Comparison of ENCODE assay signal across 19 mouse cellular contexts in the genomic region with DNA sequence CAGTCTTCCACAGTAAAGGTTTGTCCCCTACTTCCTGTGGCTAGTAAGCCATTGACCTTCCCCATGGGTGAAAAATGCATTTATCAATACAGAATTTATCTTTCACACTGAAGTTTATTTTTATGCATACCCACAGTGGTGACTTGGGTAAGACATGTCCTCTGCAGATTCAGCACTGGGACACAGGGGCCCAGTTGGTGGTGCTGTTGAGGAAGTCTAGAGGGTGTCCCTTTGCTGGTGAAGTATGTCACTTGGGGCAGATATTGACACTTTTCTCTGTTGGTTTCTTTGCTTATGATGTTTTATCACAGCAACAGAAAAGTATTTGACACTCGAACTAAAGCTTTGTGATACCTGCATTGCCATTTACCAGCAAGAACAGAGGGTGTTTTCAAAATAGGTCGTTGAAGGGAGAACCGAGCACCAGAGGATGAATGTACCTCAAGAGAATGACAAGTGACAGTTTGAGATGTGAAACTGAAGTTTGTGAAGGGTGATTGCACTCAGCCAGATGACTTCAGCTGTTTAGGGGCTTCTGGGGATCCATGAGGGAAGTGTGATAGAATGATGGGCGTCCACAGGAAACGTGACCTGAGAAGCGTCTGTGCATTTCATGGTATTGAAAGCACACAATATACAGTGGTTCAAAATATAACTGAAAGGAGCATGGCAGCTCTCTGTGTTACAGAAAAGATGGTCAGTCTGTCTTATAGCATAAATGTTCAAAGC. TPM values are rescaled to one million over a fixed set of nuclear protein-coding genes. Genes with fewer than 3 reads are reported as not detected.
DNase-seq lines count a peak whose midpoint lies in the region; ATAC-seq and TF ChIP-seq lines count a peak whose summit lies in the region.
"Had no signal": no experiment of that assay in that cellular context is flagged by ENCODE, and none has a peak within 500 bp of the region (broad histone marks: within the 10 kb centered on the region; RNA-seq: fewer than 3 reads in every experiment).

No protein-coding gene starts in this region.

- TF ChIP-seq CTCF in liver, embryonic 14.5 days (IDR thresholded peaks at IDR 0.05; ENCODE audit: low read depth): 0 out of 2 replicates have a peak, but pooled peaks have one; percentile 6
- TF ChIP-seq CTCF in thymus, adult 2 months (IDR thresholded peaks at IDR 0.05; ENCODE audit: borderline replicate concordance, control insufficient read depth, extremely low read depth, insufficient read depth, low read length, poor library complexity): no peak

- H3K9ac ChIP-seq in liver, embryonic 14.5 days (replicated peaks): no peak overlapping the region
- H3K9ac ChIP-seq: forebrain, embryonic 13.5 days; heart, embryonic 15.5 days; liver, embryonic 12.5 days; neural tube, embryonic 15.5 days had no signal

- H3K4me1 ChIP-seq in liver, embryonic 14.5 days (replicated peaks; ENCODE audit: control insufficient read depth in 2 of 2, insufficient read depth in 2 of 2, low read length in 1 of 2): peaks cover 0 to 10% of the 10 kb centered on the region in 2 experiments; a peak in 2 of 4 replicates
- H3K4me1 ChIP-seq in thymus, adult 2 months (replicated peaks; ENCODE audit: control insufficient read depth, insufficient read depth, low read length): no peaks in the 10 kb centered on the region
- H3K4me1 ChIP-seq in megakaryocyte, embryonic 14.5 days: peaks cover 86% of the 10 kb centered on the region
- no peaks in the 10 kb centered on the region; the same call in 1 of the 2 replicates for H3K4me1 ChIP-seq in limb, embryonic 10.5 days
- H3K4me1 ChIP-seq: forebrain, embryonic 13.5 days; neural tube, embryonic 15.5 days had no signal

- H3K27ac ChIP-seq in liver, embryonic 14.5 days: no peak overlapping the region
- H3K27ac ChIP-seq in thymus, adult 2 months (ENCODE audit: control insufficient read depth, insufficient read depth, low read length): no peak overlapping the region
- no peak overlapping the region for H3K27ac ChIP-seq in limb, embryonic 10.5 days
- H3K27ac ChIP-seq: forebrain, embryonic 13.5 days; heart, embryonic 15.5 days; hindbrain, embryonic 10.5 days; liver, embryonic 12.5 days; midbrain, embryonic 10.5 days; neural tube, embryonic 15.5 days had no signal

- ATAC-seq in liver, embryonic 14.5 days (ENCODE audit: insufficient read depth): no peak
- ATAC-seq: liver, embryonic 12.5 days had no signal

- no peak overlapping the region for H3K4me3 ChIP-seq in liver, embryonic 14.5 days (ENCODE audit: insufficient read depth in 1 of 2, low read depth in 2 of 2, low read length in 2 of 2)
- H3K4me3 ChIP-seq in thymus, adult 2 months (ENCODE audit: control insufficient read depth, insufficient read depth, low read length): no peak overlapping the region
- peak overlapping the region; percentile 7 for H3K4me3 ChIP-seq in megakaryocyte, embryonic 14.5 days (replicated peaks)
- H3K4me3 ChIP-seq in limb, embryonic 10.5 days: no peak overlapping the region
- H3K4me3 ChIP-seq: forebrain, embryonic 13.5 days; heart, embryonic 15.5 days; hindbrain, embryonic 10.5 days; liver, embryonic 12.5 days; midbrain, embryonic 10.5 days; neural tube, embryonic 15.5 days had no signal

- DNase-seq in liver, embryonic 14.5 days (ENCODE audit: low read depth in 3 of 3, low spot score in 3 of 3): no peak
- DNase-seq in liver: no peak
- peak; percentile 35 for DNase-seq in thymus, adult 2 months
- DNase-seq in thymus, postnatal 0 days (ENCODE audit: low spot score): no peak
- no peak for DNase-seq in limb, embryonic 10.5 days (ENCODE audit: low spot score)
- DNase-seq in adrenal gland, postnatal 36 days: no peak

- no peaks in the 10 kb centered on the region for H3K36me3 ChIP-seq in liver, embryonic 14.5 days (replicated peaks; ENCODE audit: control insufficient read depth, insufficient read depth, low read depth)
- no peaks in the 10 kb centered on the region for H3K36me3 ChIP-seq in thymus, adult 2 months (ENCODE audit: control insufficient read depth, insufficient read depth, low read length)
- peaks cover 39% of the 10 kb centered on the region for H3K36me3 ChIP-seq in megakaryocyte, embryonic 14.5 days (replicated peaks; ENCODE audit: low read length)
- H3K36me3 ChIP-seq in limb, embryonic 10.5 days: no peaks in the 10 kb centered on the region
- H3K36me3 ChIP-seq: heart, embryonic 15.5 days; hindbrain, embryonic 10.5 days; liver, embryonic 12.5 days; midbrain, embryonic 10.5 days; neural tube, embryonic 15.5 days had no signal

- TF ChIP-seq POLR2A in thymus, adult 2 months (IDR thresholded peaks at IDR 0.05; ENCODE audit: control insufficient read depth, extremely low read depth, insufficient read depth, low read length, poor library complexity): no peak

- no peaks in the 10 kb centered on the region for H3K9me3 ChIP-seq in liver, embryonic 14.5 days (ENCODE audit: control insufficient read depth, low read length)
- H3K9me3 ChIP-seq in megakaryocyte, embryonic 14.5 days: no peaks in the 10 kb centered on the region
- H3K9me3 ChIP-seq in limb, embryonic 10.5 days (replicated peaks): no peaks in the 10 kb centered on the region
- H3K9me3 ChIP-seq: forebrain, embryonic 13.5 days; heart, embryonic 15.5 days; hindbrain, embryonic 10.5 days; liver, embryonic 12.5 days; midbrain, embryonic 10.5 days; neural tube, embryonic 15.5 days had no signal

- H3K27me3 ChIP-seq in liver, embryonic 14.5 days (ENCODE audit: control insufficient read depth, insufficient read depth, low read length): no peaks in the 10 kb centered on the region
- no peaks in the 10 kb centered on the region for H3K27me3 ChIP-seq in thymus, adult 2 months (ENCODE audit: control insufficient read depth, insufficient read depth, low read length)
- no peaks in the 10 kb centered on the region for H3K27me3 ChIP-seq in megakaryocyte, embryonic 14.5 days (replicated peaks)
- no peaks in the 10 kb centered on the region for H3K27me3 ChIP-seq in limb, embryonic 10.5 days (ENCODE audit: low read depth, poor library complexity, severe bottlenecking)
- H3K27me3 ChIP-seq: forebrain, embryonic 13.5 days; heart, embryonic 15.5 days; liver, embryonic 12.5 days; neural tube, embryonic 15.5 days had no signal

- TF ChIP-seq EP300 in liver, embryonic 14.5 days (IDR thresholded peaks at IDR 0.05; ENCODE audit: low read depth): no peak

- 40% methylated on average over 6 of the region's 6 CpGs for WGBS in liver, embryonic 14.5 days (ENCODE audit: insufficient replicate concordance)
- WGBS in thymus, adult 2 months: 75% methylated on average over 6 of the region's 6 CpGs
- WGBS in limb, embryonic 10.5 days: 82% methylated on average over 6 of the region's 6 CpGs

- no peak overlapping the region for H3K4me2 ChIP-seq in liver, embryonic 14.5 days (ENCODE audit: low read depth)
- H3K4me2 ChIP-seq: forebrain, embryonic 13.5 days; heart, embryonic 15.5 days; liver, embryonic 12.5 days; neural tube, embryonic 15.5 days had no signal

RNA-seq across cellular contexts. Expression of gene Gpr87, which starts 20.3 kb away (rescaled TPM):
- not detected in 2 replicates for polyA plus RNA-seq in liver, embryonic 14.5 days (2012; rRNA removed)
- not detected in 2 replicates for polyA plus RNA-seq in liver, embryonic 14.5 days (2014; fragmentation: Nextera tagmentation; extraction: Ambion mirVana)
- 2.9 and 3.7 TPM in 2 replicates for polyA plus RNA-seq in thymus, adult 2 months (2012; rRNA removed)
- polyA plus RNA-seq in thymus, postnatal 0 days (2015; fragmentation: Nextera tagmentation; extraction: Ambion mirVana): 3.3 and 4.2 TPM in 2 replicates
- polyA plus RNA-seq in megakaryocyte, embryonic 14.5 days (2012; ENCODE audit: insufficient read depth, low replicate concordance): not detected in 2 replicates
- polyA plus RNA-seq in limb, embryonic 10.5 days (2016; fragmentation: Nextera tagmentation; extraction: Ambion mirVana): 0.33 and 0.84 TPM in 2 replicates
- total RNA-seq in adrenal gland, postnatal 36 days (2021): not detected
- total RNA-seq: adrenal gland, postnatal 14 days; layer of hippocampus, postnatal 14 days; left cerebral cortex, postnatal 25 days had no signal
- polyA plus RNA-seq: intestine, embryonic 14.5 days; liver, embryonic 12.5 days; spleen, adult 2 months; testis, adult 2 months had no signal

RNA-seq across cellular contexts. Expression of gene P2ry14, which starts 21.2 kb away (rescaled TPM):
- 2.5 TPM in 2 replicates for polyA plus RNA-seq in liver, embryonic 14.5 days (2012; rRNA removed)
- 3.6 and 4.1 TPM in 2 replicates for polyA plus RNA-seq in liver, embryonic 14.5 days (2014; fragmentation: Nextera tagmentation; extraction: Ambion mirVana)
- 3.9 and 5.3 TPM in 2 replicates for polyA plus RNA-seq in thymus, adult 2 months (2012; rRNA removed)
- polyA plus RNA-seq in thymus, postnatal 0 days (2015; fragmentation: Nextera tagmentation; extraction: Ambion mirVana): 6.9 and 7.3 TPM in 2 replicates
- polyA plus RNA-seq in megakaryocyte, embryonic 14.5 days (2012; ENCODE audit: insufficient read depth, low replicate concordance): 0.62 TPM in 1 of 2 replicates, not detected in the other
- 0.70 and 0.89 TPM in 2 replicates for polyA plus RNA-seq in limb, embryonic 10.5 days (2016; fragmentation: Nextera tagmentation; extraction: Ambion mirVana)
- total RNA-seq in adrenal gland, postnatal 36 days (2021): 10 to 100 TPM; 18.0 to 19.1 TPM

RNA-seq across cellular contexts. Expression of gene P2ry13, which starts 36.1 kb away (rescaled TPM):
- 2.0 TPM in 2 replicates for polyA plus RNA-seq in liver, embryonic 14.5 days (2012; rRNA removed)
- polyA plus RNA-seq in liver, embryonic 14.5 days (2014; fragmentation: Nextera tagmentation; extraction: Ambion mirVana): 2.8 and 3.0 TPM in 2 replicates
- 9.4 and 10.4 TPM in 2 replicates for polyA plus RNA-seq in thymus, adult 2 months (2012; rRNA removed)
- 4.6 and 5.3 TPM in 2 replicates for polyA plus RNA-seq in thymus, postnatal 0 days (2015; fragmentation: Nextera tagmentation; extraction: Ambion mirVana)
- polyA plus RNA-seq in megakaryocyte, embryonic 14.5 days (2012; ENCODE audit: insufficient read depth, low replicate concordance): not detected in 2 replicates
- 0.25 and 0.30 TPM in 2 replicates for polyA plus RNA-seq in limb, embryonic 10.5 days (2016; fragmentation: Nextera tagmentation; extraction: Ambion mirVana)
- under 1 TPM; 0.56 to 0.95 TPM for total RNA-seq in adrenal gland, postnatal 36 days (2021)
